Mouse (Mus musculus) liver, embryonic 11.5 days (tissue): ENCODE measurements around the gene Prkca. TPM values are rescaled to one million over a fixed set of nuclear protein-coding genes. Genes with fewer than 3 reads are reported as not detected.

Source experiments
- ATAC-seq: fragments of 200-750 bp; cut with Nextera tagmentation; replicated peaks from 2 replicates; pipeline ENCODE4 v1.8.0; 2017; ENCODE audit warnings: moderate number of reproducible peaks, mild to moderate bottlenecking, moderate TSS enrichment, moderate library complexity; ENCODE audit not compliant: low FRiP score
- DNase-seq: peaks from one replicate; pipeline ENCODE4 v3.0.0-alpha.2; 2017; ENCODE audit warnings: low spot score
- H3K27ac ChIP-seq: fragments of 300-500 bp; sonication (generic); 2 replicates; pipeline ENCODE4 v1.5.1; 2014; ENCODE audit warnings: mild to moderate bottlenecking, low read depth, low read length, control low read depth
- H3K27me3 ChIP-seq: fragments of 300-500 bp; sonication (generic); replicated peaks from 2 replicates; pipeline ENCODE4 v1.6.1; 2014; ENCODE audit warnings: low read length, mixed read lengths; ENCODE audit not compliant: control insufficient read depth, insufficient read depth
- H3K36me3 ChIP-seq: fragments of 300-500 bp; sonication (generic); 2 replicates; pipeline ENCODE4 v1.6.1; 2014; ENCODE audit warnings: mild to moderate bottlenecking, low read length, moderate library complexity, mixed read lengths; ENCODE audit not compliant: control insufficient read depth, insufficient read depth
- H3K4me1 ChIP-seq: fragments of 300-500 bp; sonication (generic); replicated peaks from 2 replicates; pipeline ENCODE4 v1.6.1; 2014; ENCODE audit warnings: low read length, mixed read lengths; ENCODE audit not compliant: control insufficient read depth, insufficient read depth
- H3K4me2 ChIP-seq: fragments of 300-500 bp; sonication (generic); 2 replicates; pipeline ENCODE4 v1.6.1; 2014; ENCODE audit warnings: mild to moderate bottlenecking, control low read depth, moderate library complexity
- H3K4me3 ChIP-seq: fragments of 300-500 bp; sonication (generic); 2 replicates; pipeline ENCODE4 v1.5.1; 2014; ENCODE audit warnings: low read depth, low read length, control low read depth
- H3K9ac ChIP-seq: fragments of 300-500 bp; sonication (generic); 2 replicates; pipeline ENCODE4 v1.6.1; 2014; ENCODE audit warnings: low read depth, low read length, control low read depth
- H3K9me3 ChIP-seq: fragments of 300-500 bp; sonication (generic); 2 replicates; pipeline ENCODE4 v1.6.1; 2016; ENCODE audit warnings: low read length, inconsistent platforms, mixed read lengths; ENCODE audit not compliant: control insufficient read depth
- WGBS: fragments of 180-500 bp; shearing (Covaris S2); extraction: QIAGEN DNeasy Blood & Tissue Kit; methylation state at CpG from one replicate; pipeline ENCODE4 v1.1.7; 2014; 5-methylcytosine and 5-hydroxymethylcytosine counted together
- polyA plus RNA-seq: library from polyadenylated mRNA; unstranded; fragments of >200 nt; fragmentation: Nextera tagmentation; extraction: Ambion mirVana; gene quantifications from 2 replicates; pipeline ENCODE4 v1.2.1, GENCODE M21; 2014

Gene Prkca
- polyA plus RNA-seq, 1 experiment from 2014 or later, result 12.4 TPM

DNA sequence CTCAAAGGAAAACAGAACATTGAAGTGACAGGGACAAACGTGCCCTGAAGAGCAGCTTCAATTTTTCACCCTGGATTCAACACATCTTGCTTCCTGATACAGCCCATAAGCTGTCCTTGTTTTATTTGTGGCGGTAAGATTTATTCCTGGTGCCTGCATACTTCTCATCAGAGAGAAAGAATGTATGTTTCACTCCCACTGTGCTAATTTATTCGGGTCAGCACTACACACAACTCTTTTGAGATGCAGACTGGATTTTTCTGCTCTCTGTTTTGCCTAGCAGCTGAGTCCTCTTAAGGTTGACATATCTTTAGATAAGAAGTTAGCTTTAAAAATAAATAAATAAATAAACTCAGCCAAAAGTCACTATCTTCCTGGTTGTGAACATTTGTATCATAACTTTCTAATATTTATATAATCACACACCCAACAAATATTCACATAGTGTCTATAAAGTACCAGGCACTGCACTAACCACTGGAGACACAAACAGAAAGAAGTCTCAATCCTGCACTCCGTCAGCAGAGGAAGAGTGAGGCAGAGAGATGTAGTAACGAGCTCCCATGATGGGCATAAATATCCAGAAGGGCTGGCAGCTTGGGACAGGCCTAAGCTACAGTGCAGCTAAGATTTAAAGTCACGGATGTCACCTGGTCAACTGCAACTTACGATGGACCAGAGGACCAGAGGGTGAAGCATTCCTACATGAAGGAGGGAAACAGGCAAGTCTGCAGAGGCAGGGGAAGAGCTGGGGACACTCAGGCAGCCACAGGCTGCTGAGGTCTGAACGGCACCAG lies 9.9 kb downstream of the Prkca start:
- no peaks in the 10 kb centered on the region; the same call in 1 of the 2 replicates for H3K4me1 ChIP-seq
- no peak overlapping the region for H3K4me2 ChIP-seq
- H3K9me3 ChIP-seq, result no peaks in the 10 kb centered on the region
- no peak overlapping the region for H3K9ac ChIP-seq
- no peaks in the 10 kb centered on the region for H3K36me3 ChIP-seq
- DNase-seq, result no peak
- H3K4me3 ChIP-seq, result no peak overlapping the region
- no peak for ATAC-seq
- H3K27me3 ChIP-seq, result no peaks in the 10 kb centered on the region
- H3K27ac ChIP-seq, result no peak overlapping the region
- WGBS, result 69% methylated on average over 8 of the region's 8 CpGs

DNA sequence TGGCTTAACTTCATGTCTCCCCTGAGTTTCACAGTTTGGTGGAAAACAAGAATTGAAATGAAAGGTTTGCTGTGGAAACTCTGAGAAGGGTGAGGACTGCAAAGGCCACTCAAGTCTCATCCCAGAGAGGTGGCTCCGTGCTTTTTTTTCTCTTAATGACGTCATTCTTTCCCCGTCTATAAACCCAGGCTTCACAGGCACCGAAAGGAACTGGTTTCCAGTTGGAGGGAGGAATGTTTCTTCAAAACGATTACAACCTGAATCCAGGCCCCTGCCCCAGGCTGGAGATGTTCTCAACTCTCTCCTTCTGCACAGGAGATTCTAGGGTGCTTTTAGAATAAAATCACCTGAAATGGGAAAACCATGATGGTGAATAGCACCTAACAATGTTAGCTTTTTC lies 10.7 kb downstream of the Prkca start:
- H3K27ac ChIP-seq, result no peak overlapping the region
- no peaks in the 10 kb centered on the region for H3K36me3 ChIP-seq
- no peak overlapping the region for H3K4me3 ChIP-seq
- no peaks in the 10 kb centered on the region; the same call in 1 of the 2 replicates for H3K4me1 ChIP-seq
- no peak overlapping the region for H3K9ac ChIP-seq
- 62% methylated on average over 5 of the region's 5 CpGs for WGBS
- no peak for ATAC-seq
- H3K9me3 ChIP-seq, result no peaks in the 10 kb centered on the region
- H3K27me3 ChIP-seq, result no peaks in the 10 kb centered on the region
- no peak for DNase-seq
- H3K4me2 ChIP-seq, result no peak overlapping the region

DNA sequence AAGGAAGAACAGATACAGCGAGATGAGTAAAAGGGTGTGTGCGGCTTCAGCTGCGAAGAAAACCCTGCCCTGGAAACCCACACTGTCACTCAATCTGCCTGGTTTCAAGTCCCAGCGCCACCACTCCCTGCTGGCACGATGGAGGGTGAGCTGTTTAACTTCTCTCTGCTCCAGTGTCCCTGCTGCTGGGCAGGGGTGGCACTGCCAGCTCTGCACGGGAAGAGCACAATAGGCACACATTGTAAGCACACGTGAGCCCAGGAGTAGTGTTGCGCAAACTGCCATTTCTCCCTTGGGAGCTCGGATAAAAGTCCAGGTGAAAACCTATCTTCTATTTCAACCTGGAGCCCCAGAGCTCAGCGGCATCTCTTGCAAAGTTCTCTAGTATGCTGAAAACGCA lies 12.9 kb downstream of the Prkca start:
- Histone ChIP-seq H3K36me3 (no peaks in the 10 kb centered on the region), H3K9me3 (no peaks in the 10 kb centered on the region), H3K4me3 (no peak overlapping the region), H3K27ac (no peak overlapping the region), H3K4me2 (no peak overlapping the region), H3K27me3 (no peaks in the 10 kb centered on the region), H3K9ac (no peak overlapping the region), H3K4me1 (no peaks in the 10 kb centered on the region; the same call in 1 of the 2 replicates)
- ATAC-seq (no peak), DNase-seq (no peak)
- WGBS, result 81% methylated on average over 11 of the region's 11 CpGs

DNA sequence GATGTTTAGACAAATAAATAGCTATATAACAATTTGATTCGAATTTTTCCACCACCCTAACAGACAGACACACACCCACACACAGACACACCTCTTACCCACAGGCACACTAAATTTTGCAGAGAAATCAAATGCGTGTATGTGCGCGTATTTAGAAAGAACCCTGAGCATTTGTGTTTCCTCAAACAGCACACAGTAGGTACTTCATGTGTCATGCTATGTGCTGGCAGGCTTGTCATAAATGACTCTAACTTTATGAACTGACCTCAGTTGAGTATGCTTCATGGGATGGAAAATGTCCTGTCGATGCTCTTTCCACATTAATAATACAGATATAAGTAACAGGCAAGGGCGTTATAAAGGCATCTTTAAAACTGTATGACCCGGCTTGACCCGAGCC lies 17.8 kb downstream of the Prkca start:
- no peaks in the 10 kb centered on the region for H3K9me3 ChIP-seq
- WGBS, result 87% methylated on average over 8 of the region's 8 CpGs
- no peak overlapping the region for H3K9ac ChIP-seq
- H3K27ac ChIP-seq, result no peak overlapping the region
- no peaks in the 10 kb centered on the region for H3K36me3 ChIP-seq
- H3K4me2 ChIP-seq, result no peak overlapping the region
- ATAC-seq, result no peak
- no peaks in the 10 kb centered on the region for H3K27me3 ChIP-seq
- no peak for DNase-seq
- H3K4me1 ChIP-seq, result no peaks in the 10 kb centered on the region; the same call in 1 of the 2 replicates
- no peak overlapping the region for H3K4me3 ChIP-seq

DNA sequence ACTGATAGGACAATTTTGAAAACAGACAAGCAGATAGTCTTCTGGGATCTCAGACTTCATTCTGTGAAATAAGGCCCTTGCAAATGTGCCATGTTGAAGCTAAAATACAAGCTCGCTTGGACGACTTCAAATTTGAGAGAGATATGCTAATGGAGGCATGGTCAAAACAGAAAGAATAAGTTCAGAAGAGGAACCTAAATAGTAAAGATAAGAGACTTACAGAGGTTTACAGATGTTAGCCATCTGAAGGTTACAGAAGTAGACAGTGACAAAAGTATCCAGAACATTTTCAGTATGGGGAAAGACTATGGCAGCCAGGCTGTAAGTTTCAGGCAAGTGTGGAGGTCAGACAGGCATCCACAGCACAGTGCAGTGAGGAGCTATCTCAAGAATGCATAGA lies 21.6 kb downstream of the Prkca start:
- ATAC-seq, result no peak
- no peak for DNase-seq
- no peaks in the 10 kb centered on the region for H3K27me3 ChIP-seq
- H3K4me3 ChIP-seq, result no peak overlapping the region
- H3K27ac ChIP-seq, result no peak overlapping the region
- H3K4me2 ChIP-seq, result no peak overlapping the region
- H3K9ac ChIP-seq, result no peak overlapping the region
- no peaks in the 10 kb centered on the region for H3K9me3 ChIP-seq
- no peaks in the 10 kb centered on the region for H3K36me3 ChIP-seq
- WGBS, result 77% methylated on average over 2 of the region's 2 CpGs
- peaks cover 10% of the 10 kb centered on the region for H3K4me1 ChIP-seq

DNA sequence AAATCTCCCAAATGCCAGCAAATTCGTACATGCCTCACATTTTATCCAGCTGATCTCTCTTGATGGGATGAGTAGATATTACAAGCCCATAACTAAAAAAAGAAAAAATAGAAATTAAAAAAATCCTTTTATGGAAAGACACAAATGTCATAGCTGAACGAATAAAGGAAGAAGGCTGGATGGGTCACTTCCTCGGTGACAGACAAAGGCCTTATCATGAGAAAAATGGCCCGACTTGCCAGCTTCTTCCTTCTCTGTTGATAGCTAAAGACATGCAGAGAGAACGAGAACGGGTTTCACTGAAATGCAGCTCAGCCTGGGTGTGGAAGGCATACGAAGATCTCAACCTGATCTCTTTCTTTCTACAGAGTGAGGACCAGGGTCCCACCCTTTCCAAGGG lies 23.2 kb downstream of the Prkca start:
- Histone ChIP-seq H3K9ac (no peak overlapping the region), H3K4me1 (peaks cover 10% of the 10 kb centered on the region), H3K27ac (no peak overlapping the region), H3K27me3 (no peaks in the 10 kb centered on the region), H3K4me2 (no peak overlapping the region), H3K4me3 (no peak overlapping the region), H3K36me3 (no peaks in the 10 kb centered on the region), H3K9me3 (no peaks in the 10 kb centered on the region)
- DNase-seq (no peak), ATAC-seq (no peak)
- WGBS, result 41% methylated on average over 7 of the region's 7 CpGs

DNA sequence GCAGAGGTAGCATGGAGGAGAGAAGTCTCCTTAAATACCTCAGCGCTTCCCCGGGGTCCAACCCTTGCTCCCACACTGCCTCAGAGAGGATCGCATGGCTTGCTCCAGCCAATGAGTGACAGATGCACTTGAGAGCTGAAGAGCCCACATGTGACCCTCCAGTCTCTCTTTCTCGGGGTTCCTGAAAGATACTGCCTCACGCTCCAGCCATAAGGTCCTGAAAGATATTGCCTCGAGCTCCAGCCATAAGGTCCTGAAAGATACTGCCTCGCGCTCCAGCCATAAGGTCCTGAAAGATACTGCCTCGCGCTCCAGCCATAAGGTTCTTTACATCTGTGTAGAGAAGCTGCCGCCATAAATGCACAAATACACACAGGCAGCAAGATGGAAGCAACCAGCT lies 24.6 kb downstream of the Prkca start:
- H3K4me3 ChIP-seq, result no peak overlapping the region
- DNase-seq (no peak), ATAC-seq (peak; percentile 89)
- H3K4me1 ChIP-seq, result peaks cover 14% of the 10 kb centered on the region
- H3K27ac ChIP-seq, result peak overlapping the region; percentile 69
- no peaks in the 10 kb centered on the region for H3K27me3 ChIP-seq
- H3K9ac ChIP-seq, result no peak overlapping the region
- peak overlapping the region; percentile 21; the same call in 1 of the 2 replicates for H3K4me2 ChIP-seq
- 60% methylated on average over 11 of the region's 11 CpGs for WGBS
- no peaks in the 10 kb centered on the region for H3K36me3 ChIP-seq
- no peaks in the 10 kb centered on the region for H3K9me3 ChIP-seq

DNA sequence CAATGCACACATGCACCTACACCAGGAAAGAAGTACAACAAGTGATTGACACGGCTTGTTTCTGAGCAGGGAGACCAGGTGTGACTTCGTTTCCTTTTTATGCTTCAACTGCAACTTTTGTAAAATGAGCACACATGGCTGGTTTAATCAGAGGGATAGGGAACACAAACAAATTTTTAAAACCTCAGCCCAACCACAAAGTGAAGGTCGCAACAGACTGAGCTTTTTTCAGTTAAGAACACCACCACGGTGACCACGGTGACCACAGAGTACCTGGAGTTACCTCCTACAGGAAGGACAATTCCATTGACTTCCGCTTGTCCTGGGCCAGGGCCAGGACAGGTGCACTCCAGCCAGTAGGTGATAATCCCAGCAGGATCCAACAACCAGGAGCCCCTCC lies 25.9 kb downstream of the Prkca start:
- Histone ChIP-seq H3K36me3 (no peaks in the 10 kb centered on the region), H3K4me2 (no peak overlapping the region), H3K27ac (no peak overlapping the region), H3K27me3 (no peaks in the 10 kb centered on the region), H3K4me3 (no peak overlapping the region), H3K9me3 (no peaks in the 10 kb centered on the region), H3K4me1 (peaks cover 21% of the 10 kb centered on the region), H3K9ac (no peak overlapping the region)
- ATAC-seq, result no peak
- 72% methylated on average over 6 of the region's 6 CpGs for WGBS
- no peak for DNase-seq

DNA sequence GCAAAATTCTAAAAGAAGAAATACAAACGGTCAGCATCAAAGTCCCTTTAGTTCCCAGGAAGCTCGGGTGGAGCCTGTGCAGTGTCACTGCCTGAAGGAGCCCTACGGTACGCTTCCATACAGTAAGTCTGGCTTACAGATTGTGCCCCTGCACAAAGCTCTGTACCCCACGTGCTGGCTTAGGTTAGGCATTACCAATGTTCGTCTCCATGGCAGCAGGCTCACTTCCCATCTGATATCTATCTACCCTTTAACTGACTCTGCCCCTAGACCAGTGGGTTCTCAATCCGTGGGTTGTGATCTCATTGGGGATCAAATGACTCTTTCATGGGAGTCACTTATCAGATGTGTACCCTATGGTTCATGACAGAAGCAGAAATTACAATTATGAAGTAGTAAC lies 28.0 kb downstream of the Prkca start:
- H3K4me2 ChIP-seq, result no peak overlapping the region
- no peak overlapping the region for H3K4me3 ChIP-seq
- no peak overlapping the region for H3K9ac ChIP-seq
- no peaks in the 10 kb centered on the region for H3K9me3 ChIP-seq
- H3K27ac ChIP-seq, result no peak overlapping the region
- H3K4me1 ChIP-seq, result peaks cover 31% of the 10 kb centered on the region
- no peaks in the 10 kb centered on the region for H3K36me3 ChIP-seq
- DNase-seq (no peak), ATAC-seq (no peak)
- H3K27me3 ChIP-seq, result no peaks in the 10 kb centered on the region
- 70% methylated on average over 7 of the region's 7 CpGs for WGBS
